Mouse (Mus musculus): ENCODE results near the gene Srcin1. TPM values are rescaled to one million over a fixed set of nuclear protein-coding genes. Genes with fewer than 3 reads are reported as not detected.

The Srcin1 gene
- total and polyA plus RNA-seq, 3 experiments: 0.15 to 0.49 (median 0.25) TPM

- peaks cover 78% of the 10 kb centered on the region for H3K27me3 ChIP-seq (ENCODE audit: insufficient read depth, low read length)
- H3K4me1 ChIP-seq (ENCODE audit: insufficient read depth, low read depth, low read length): peaks cover 3% of the 10 kb centered on the region; the same call in 1 of the 2 replicates
- no peak overlapping the region for H3K4me3 ChIP-seq (ENCODE audit: low read depth, low read length)
- no peaks in the 10 kb centered on the region for H3K9me3 ChIP-seq (replicated peaks)
- DNase-seq (ENCODE audit: low spot score) (no peak), ATAC-seq (ENCODE audit: extremely low read depth, insufficient number of reproducible peaks, low FRiP score, poor library complexity, severe bottlenecking) (no peak)
- H3K36me3 ChIP-seq (replicated peaks): no peaks in the 10 kb centered on the region
- no peak for TF ChIP-seq GATA1 (IDR thresholded peaks at IDR 0.05; ENCODE audit: borderline replicate concordance, low read length)
- no peak for TF ChIP-seq GATA2 (IDR thresholded peaks at IDR 0.05; ENCODE audit: borderline replicate concordance, low read depth, low read length)
- TF ChIP-seq TAL1 (conservative IDR thresholded peaks at IDR 0.05; ENCODE audit: low read depth, low read length): no peak
- no peak for TF ChIP-seq CTCF (IDR thresholded peaks at IDR 0.05; ENCODE audit: low read depth, low read length)
- TF ChIP-seq POLR2AphosphoS5 (IDR thresholded peaks at IDR 0.05; ENCODE audit: insufficient replicate concordance, low read depth, low read length): no peak
These were observed 12.3 kb downstream of the Srcin1 start for GRCm38 (mm10) chr11:97563730-97564129.

GRCm38 (mm10) chr11:97562536-97562935 is 13.4 kb downstream of the Srcin1 start:
- no peaks in the 10 kb centered on the region for H3K9me3 ChIP-seq (replicated peaks)
- peaks cover 3% of the 10 kb centered on the region; the same call in 1 of the 2 replicates for H3K4me1 ChIP-seq (ENCODE audit: insufficient read depth, low read depth, low read length)
- DNase-seq (ENCODE audit: low spot score) (no peak), ATAC-seq (ENCODE audit: extremely low read depth, insufficient number of reproducible peaks, low FRiP score, poor library complexity, severe bottlenecking) (no peak)
- no peaks in the 10 kb centered on the region for H3K36me3 ChIP-seq (replicated peaks)
- H3K27me3 ChIP-seq (ENCODE audit: insufficient read depth, low read length): peaks cover 85% of the 10 kb centered on the region
- H3K4me3 ChIP-seq (ENCODE audit: low read depth, low read length): no peak overlapping the region
- no peak for TF ChIP-seq GATA2 (IDR thresholded peaks at IDR 0.05; ENCODE audit: borderline replicate concordance, low read depth, low read length)
- TF ChIP-seq CTCF (IDR thresholded peaks at IDR 0.05; ENCODE audit: low read depth, low read length): no peak
- TF ChIP-seq TAL1 (conservative IDR thresholded peaks at IDR 0.05; ENCODE audit: low read depth, low read length): no peak
- no peak for TF ChIP-seq POLR2AphosphoS5 (IDR thresholded peaks at IDR 0.05; ENCODE audit: insufficient replicate concordance, low read depth, low read length)
- no peak for TF ChIP-seq GATA1 (IDR thresholded peaks at IDR 0.05; ENCODE audit: borderline replicate concordance, low read length)

- no peak for DNase-seq (ENCODE audit: low spot score)
- no peak for ATAC-seq (ENCODE audit: extremely low read depth, insufficient number of reproducible peaks, low FRiP score, poor library complexity, severe bottlenecking)
- H3K9me3 ChIP-seq (replicated peaks): no peaks in the 10 kb centered on the region
- peaks cover 3% of the 10 kb centered on the region; the same call in 1 of the 2 replicates for H3K4me1 ChIP-seq (ENCODE audit: insufficient read depth, low read depth, low read length)
- TF ChIP-seq POLR2AphosphoS5 (IDR thresholded peaks at IDR 0.05; ENCODE audit: insufficient replicate concordance, low read depth, low read length) (no peak), GATA2 (IDR thresholded peaks at IDR 0.05; ENCODE audit: borderline replicate concordance, low read depth, low read length) (no peak), GATA1 (IDR thresholded peaks at IDR 0.05; ENCODE audit: borderline replicate concordance, low read length) (no peak), TAL1 (conservative IDR thresholded peaks at IDR 0.05; ENCODE audit: low read depth, low read length) (no peak), CTCF (IDR thresholded peaks at IDR 0.05; ENCODE audit: low read depth, low read length) (no peak)
- no peaks in the 10 kb centered on the region for H3K36me3 ChIP-seq (replicated peaks)
- H3K4me3 ChIP-seq (ENCODE audit: low read depth, low read length): no peak overlapping the region
- H3K27me3 ChIP-seq (ENCODE audit: insufficient read depth, low read length): peaks cover 85% of the 10 kb centered on the region
These were observed 15.6 kb downstream of the Srcin1 start for GRCm38 (mm10) chr11:97560210-97560963.

- ATAC-seq (ENCODE audit: extremely low read depth, insufficient number of reproducible peaks, low FRiP score, poor library complexity, severe bottlenecking) (no peak), DNase-seq (ENCODE audit: low spot score) (no peak)
- H3K4me1 ChIP-seq (ENCODE audit: insufficient read depth, low read depth, low read length): peaks cover 3% of the 10 kb centered on the region; the same call in 1 of the 2 replicates
- no peak overlapping the region for H3K4me3 ChIP-seq (ENCODE audit: low read depth, low read length)
- TF ChIP-seq POLR2AphosphoS5 (IDR thresholded peaks at IDR 0.05; ENCODE audit: insufficient replicate concordance, low read depth, low read length) (no peak), CTCF (IDR thresholded peaks at IDR 0.05; ENCODE audit: low read depth, low read length) (no peak), GATA1 (IDR thresholded peaks at IDR 0.05; ENCODE audit: borderline replicate concordance, low read length) (no peak), TAL1 (conservative IDR thresholded peaks at IDR 0.05; ENCODE audit: low read depth, low read length) (no peak), GATA2 (IDR thresholded peaks at IDR 0.05; ENCODE audit: borderline replicate concordance, low read depth, low read length) (no peak)
- H3K9me3 ChIP-seq (replicated peaks): no peaks in the 10 kb centered on the region
- peaks cover 81% of the 10 kb centered on the region for H3K27me3 ChIP-seq (ENCODE audit: insufficient read depth, low read length)
- H3K36me3 ChIP-seq (replicated peaks): no peaks in the 10 kb centered on the region
These were observed 16.4 kb downstream of the Srcin1 start for GRCm38 (mm10) chr11:97559549-97559948.

- DNase-seq (ENCODE audit: low spot score) (no peak), ATAC-seq (ENCODE audit: extremely low read depth, insufficient number of reproducible peaks, low FRiP score, poor library complexity, severe bottlenecking) (no peak)
- no peak for TF ChIP-seq GATA2 (IDR thresholded peaks at IDR 0.05; ENCODE audit: borderline replicate concordance, low read depth, low read length)
- no peak for TF ChIP-seq GATA1 (IDR thresholded peaks at IDR 0.05; ENCODE audit: borderline replicate concordance, low read length)
- TF ChIP-seq POLR2AphosphoS5 (IDR thresholded peaks at IDR 0.05; ENCODE audit: insufficient replicate concordance, low read depth, low read length): no peak
- TF ChIP-seq TAL1 (conservative IDR thresholded peaks at IDR 0.05; ENCODE audit: low read depth, low read length): no peak
- no peak for TF ChIP-seq CTCF (IDR thresholded peaks at IDR 0.05; ENCODE audit: low read depth, low read length)
- Histone ChIP-seq H3K36me3 (replicated peaks) (no peaks in the 10 kb centered on the region), H3K9me3 (replicated peaks) (no peaks in the 10 kb centered on the region), H3K4me1 (ENCODE audit: insufficient read depth, low read depth, low read length) (no peaks in the 10 kb centered on the region; the same call in 1 of the 2 replicates), H3K4me3 (ENCODE audit: low read depth, low read length) (no peak overlapping the region), H3K27me3 (ENCODE audit: insufficient read depth, low read length) (peaks cover 76% of the 10 kb centered on the region)
These were observed 18.1 kb downstream of the Srcin1 start for GRCm38 (mm10) chr11:97557885-97558284.

- H3K27me3 ChIP-seq (ENCODE audit: insufficient read depth, low read length): peaks cover 72% of the 10 kb centered on the region
- TF ChIP-seq CTCF (IDR thresholded peaks at IDR 0.05; ENCODE audit: low read depth, low read length): peak; percentile 27; the same call in 1 of the 2 replicates
- TF ChIP-seq TAL1 (conservative IDR thresholded peaks at IDR 0.05; ENCODE audit: low read depth, low read length): no peak
These were observed 19.2 kb downstream of the Srcin1 start for GRCm38 (mm10) chr11:97556569-97557408.

More at GRCm38 (mm10) chr11:97556569-97557408, 19.2 kb downstream of the Srcin1 start:
- DNase-seq (ENCODE audit: low spot score) (peak; percentile 59), ATAC-seq (ENCODE audit: extremely low read depth, insufficient number of reproducible peaks, low FRiP score, poor library complexity, severe bottlenecking) (no peak)
- Histone ChIP-seq H3K4me3 (ENCODE audit: low read depth, low read length) (no peak overlapping the region), H3K9me3 (replicated peaks) (no peaks in the 10 kb centered on the region), H3K36me3 (replicated peaks) (no peaks in the 10 kb centered on the region), H3K4me1 (ENCODE audit: insufficient read depth, low read depth, low read length) (no peaks in the 10 kb centered on the region; the same call in 1 of the 2 replicates)
